Mouse (Mus musculus) lung, postnatal 10 days (tissue): ENCODE results near the gene Krtap3-1.
"Not testable (repeated sequence)": the region's sequence is repeated elsewhere in the genome, so short reads cannot be mapped to it uniquely, and the experiment has no call there.

Experiments
- DNase-seq: peaks from one replicate; pipeline ENCODE4 v3.0.0; 2021

Krtap3-1 gene

DNA sequence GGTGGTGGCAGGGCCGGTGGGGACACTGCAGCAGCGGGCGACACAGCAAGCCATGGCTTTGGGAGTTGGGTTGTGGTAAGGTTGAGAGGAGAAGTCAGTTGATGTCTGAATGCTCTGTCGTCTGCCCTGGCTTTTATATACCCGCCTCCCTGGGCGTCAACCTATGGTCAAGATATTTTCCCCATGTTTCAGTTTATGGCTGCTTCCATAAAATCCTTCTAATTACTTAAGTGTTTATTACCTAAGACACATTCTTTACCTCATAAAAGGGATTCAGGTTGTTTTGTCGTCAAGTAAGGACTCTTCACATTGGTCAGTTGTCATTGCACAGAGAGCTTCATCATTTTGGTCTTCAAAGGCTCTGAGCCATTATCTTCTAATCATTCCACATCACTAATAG, at the start of gene Krtap3-1:
Krtap3-1 (minus strand) TSS at position 101 of the 400 bp plus-strand sequence.
- DNase-seq: no peak

DNA sequence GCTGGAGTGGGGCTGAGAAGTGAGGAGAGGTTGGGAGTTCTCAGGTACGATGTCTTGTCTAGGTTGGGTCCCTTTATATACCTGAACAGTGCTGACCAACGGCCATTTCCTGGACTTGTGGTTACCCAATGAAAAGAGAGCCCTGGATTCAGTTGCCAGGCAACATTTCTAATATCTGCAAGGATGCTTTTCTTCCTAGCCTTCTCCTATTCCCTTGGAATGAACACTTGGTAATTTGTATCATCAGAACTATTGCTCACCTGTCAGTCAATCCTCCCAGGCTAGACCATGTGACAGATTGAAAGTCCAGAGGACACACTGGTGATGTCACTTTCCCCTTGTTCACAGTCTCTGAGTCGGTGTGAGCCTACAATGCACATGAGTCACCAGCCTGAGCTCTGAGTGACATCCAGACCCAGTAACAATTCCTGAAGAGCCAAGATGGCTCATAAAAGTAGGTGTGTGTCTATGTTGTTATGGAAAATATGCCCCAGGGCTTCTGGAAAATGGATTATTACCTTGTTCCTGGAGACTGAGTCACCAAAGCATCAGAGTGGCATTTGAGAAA, 48.5 kb upstream of the Krtap3-1 start, which contains the start of gene Krtap2-4:
Krtap2-4 (minus strand) TSS at position 51 of the 568 bp plus-strand sequence.
- DNase-seq: no peak

DNA sequence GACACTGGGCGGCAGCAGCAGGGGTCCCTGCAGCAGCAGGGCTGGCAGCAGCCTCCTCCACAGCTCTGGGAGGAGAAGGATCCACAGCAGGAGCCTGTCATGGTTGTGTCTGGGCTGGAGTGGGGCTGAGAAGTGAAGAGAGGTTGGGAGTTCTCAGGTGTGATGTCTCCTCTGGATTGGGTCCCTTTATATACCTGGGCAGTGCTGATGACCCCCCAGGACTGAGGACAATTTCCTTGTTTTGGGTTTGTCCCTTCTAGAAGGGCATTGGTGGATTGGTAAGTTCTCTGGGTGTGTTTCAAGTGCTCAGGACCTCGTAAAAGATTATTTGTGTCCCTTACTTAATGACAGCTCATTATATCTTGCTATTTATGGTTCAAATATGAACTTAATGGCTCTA, 43.7 kb upstream of the Krtap3-1 start, which contains the start of gene Gm11937:
Gm11937 (minus strand) TSS at position 101 of the 400 bp plus-strand sequence.
- DNase-seq: not testable (repeated sequence)

DNA sequence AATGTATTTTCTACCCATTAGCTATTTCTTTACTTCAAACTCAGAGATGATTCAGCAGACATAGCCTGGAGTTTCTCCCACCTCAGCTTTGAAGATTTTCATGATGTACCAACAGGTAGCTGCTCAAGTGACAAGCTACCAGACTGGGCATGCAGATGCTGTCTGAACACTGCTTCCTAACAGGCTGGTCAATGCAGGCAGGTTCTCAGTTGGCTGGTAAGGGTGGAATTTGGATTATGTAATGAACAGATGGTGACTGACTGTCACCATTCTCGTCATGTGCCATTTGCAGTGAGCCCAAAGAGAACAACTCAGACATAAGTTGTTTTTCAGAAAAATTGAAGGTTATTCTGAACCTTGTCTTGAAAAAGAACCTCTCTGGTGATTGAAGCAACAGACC, 42.7 kb upstream of the Krtap3-1 start:
- DNase-seq: no peak

DNA sequence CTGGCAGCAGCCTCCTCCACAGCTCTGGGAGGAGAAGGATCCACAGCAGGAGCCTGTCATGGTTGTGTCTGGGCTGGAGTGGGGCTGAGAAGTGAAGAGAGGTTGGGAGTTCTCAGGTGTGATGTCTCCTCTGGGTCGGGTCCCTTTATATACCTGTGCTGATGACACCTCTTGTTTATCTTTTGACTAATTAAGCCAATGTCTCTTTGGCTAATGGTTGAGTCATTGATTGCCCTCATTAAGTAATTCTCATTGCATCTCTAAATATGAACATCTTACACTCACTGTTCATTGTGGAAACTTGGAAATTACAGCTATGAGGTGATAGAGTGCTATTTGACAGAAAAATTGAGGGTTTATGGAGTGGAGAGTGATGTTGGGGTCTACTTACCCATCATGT, 36.8 kb upstream of the Krtap3-1 start, which contains the start of gene Gm11938:
Gm11938 (minus strand) TSS at position 101 of the 400 bp plus-strand sequence.
- DNase-seq: not testable (repeated sequence)

DNA sequence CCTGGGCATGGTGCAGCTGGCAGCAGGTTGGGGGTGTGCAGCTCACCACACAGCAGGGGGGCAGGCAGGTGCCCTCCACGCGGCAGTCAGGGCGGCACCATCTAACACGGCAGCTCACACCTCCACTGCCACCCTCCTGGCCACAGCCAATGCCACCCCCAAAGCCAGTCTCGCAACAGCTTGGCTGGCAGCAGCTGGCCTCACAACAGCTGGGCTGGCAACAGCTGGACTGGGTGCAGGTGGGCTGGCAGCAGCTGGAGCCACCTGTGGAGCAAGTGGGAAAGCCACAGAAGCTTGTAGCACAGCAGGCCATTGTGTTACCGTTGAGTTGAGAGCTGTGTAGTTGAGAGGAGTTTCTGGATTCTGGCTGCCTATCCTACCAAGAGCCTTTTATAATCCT, 31.3 kb upstream of the Krtap3-1 start, which contains the start of gene Krtap9-3:
Krtap9-3 (minus strand) TSS at position 364 of the 400 bp plus-strand sequence.
- DNase-seq: not testable (repeated sequence)

DNA sequence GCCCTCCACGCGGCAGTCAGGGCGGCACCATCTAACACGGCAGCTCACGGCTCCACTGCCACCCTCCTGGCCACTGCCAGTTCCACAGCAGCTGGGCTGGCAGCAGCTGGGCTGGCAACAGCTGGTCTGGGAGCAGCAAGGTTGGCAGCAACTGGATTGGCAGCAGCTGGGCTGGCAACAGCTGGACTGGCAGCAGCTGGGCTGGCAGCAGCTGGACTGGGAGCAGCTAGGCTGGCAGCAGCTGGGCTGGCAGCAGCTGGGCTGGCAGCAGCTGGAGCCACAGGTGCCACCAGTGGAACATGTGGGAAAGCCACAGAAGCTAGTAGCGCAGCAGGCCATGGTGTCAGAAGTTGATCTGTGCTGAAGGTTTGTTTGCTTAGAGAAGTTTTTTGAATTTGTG, 24.6 kb upstream of the Krtap3-1 start, which contains the start of gene Krtap1-3:
Krtap1-3 (minus strand) TSS at position 359 of the 400 bp plus-strand sequence.
- no peak for DNase-seq

DNA sequence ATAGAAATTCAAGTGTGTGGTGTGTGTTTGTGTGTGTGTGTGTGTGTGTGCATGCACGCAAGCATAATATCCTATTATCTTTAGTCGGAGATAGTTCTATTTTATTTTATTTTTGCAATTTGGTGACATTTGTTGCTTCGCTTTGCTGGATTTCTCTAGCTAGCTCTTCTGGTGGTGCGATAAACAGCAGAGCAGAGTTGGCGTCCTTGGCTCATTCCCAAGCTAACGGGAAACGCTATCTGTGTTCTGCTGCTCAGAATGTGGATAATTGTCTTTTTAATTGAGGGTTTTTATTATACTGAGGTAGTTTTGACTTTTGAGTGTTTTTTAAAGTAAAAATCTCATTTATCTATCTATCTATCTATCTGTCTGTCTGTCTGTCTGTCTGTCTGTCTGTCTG, 18.7 kb upstream of the Krtap3-1 start:
- DNase-seq: no peak

DNA sequence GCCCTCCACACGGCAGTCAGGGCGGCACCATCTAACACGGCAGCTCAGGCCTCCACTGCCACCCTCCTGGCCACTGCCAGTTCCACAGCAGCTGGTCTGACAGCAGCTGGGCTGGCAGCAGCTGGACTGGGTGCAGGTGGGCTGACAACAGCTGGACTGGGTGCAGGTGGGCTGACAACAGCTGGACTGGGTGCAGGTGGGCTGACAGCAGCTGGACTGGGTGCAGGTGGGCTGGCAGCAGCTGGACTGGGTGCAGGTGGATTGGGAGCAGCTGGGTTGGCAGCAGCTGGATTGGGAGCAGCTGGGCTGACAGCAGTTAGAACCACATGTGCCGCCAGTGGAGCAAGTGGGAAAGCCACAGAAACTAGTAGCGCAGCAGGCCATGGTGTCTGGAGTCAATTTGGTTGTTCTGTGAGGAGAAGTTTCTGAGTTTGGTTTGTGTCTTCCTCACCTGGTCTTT, 16.8 kb upstream of the Krtap3-1 start, which contains the start of gene Krtap1-4:
Krtap1-4 (minus strand) TSS at position 410 of the 460 bp plus-strand sequence.
- no peak for DNase-seq

DNA sequence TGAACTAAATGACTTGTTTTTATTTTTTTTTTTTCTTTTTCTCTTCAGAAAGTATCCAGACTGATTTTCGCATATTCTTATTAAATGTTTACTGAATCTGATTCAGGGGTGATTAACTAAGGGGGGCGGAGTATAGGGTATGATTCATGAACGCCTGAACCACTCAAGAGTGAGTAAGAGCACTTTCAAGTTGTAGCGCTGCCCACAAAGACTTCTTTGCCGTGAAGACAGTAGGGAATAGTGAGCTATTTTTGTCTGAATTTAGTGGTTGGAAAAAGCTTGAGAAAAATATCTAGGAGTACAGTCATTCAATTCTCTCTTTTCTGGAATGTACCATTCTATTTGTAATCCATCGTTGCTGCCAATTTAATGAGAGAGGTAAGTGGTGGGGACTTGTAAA, 15.1 kb upstream of the Krtap3-1 start:
- DNase-seq: no peak

DNA sequence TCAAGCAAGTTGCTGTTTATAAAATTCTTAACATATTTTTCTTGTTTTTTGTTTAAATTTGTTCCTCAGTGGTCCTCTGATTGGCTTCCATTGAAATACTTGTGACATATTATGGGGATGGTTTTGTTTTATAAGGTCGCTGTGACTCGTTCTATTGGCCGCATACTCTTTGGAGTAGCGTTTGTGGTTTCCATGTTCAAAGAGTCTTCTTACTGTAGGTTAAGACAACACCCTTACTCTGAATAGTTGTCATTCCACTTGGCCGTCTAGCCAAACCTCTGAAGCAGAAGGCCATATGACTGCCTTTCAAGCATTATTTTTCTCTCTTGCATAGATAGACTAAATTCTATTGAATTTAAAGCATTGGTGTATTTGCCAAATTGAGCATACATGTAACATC, 14.6 kb upstream of the Krtap3-1 start:
- no peak for DNase-seq

DNA sequence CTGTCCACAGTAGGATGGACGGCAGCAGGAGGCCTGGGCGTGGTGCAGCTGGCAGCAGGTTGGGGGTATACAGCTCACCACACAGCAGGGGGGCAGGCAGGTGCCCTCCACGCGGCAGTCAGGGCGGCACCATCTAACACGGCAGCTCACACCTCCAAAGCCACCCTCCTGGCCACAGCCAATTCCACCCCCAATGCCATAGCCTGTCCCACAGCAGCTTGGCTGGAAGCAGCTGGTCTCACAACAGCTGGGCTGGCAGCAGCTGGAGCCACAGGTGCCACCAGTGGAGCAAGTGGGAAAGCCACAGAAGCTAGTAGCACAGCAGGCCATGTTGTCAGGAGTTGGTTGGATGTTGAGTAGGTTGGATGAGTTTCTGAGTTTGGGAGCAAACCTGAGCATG, 14.2 kb upstream of the Krtap3-1 start, which contains the start of gene Krtap1-5:
Krtap1-5 (minus strand) TSS at position 381 of the 400 bp plus-strand sequence.
- no peak for DNase-seq

DNA sequence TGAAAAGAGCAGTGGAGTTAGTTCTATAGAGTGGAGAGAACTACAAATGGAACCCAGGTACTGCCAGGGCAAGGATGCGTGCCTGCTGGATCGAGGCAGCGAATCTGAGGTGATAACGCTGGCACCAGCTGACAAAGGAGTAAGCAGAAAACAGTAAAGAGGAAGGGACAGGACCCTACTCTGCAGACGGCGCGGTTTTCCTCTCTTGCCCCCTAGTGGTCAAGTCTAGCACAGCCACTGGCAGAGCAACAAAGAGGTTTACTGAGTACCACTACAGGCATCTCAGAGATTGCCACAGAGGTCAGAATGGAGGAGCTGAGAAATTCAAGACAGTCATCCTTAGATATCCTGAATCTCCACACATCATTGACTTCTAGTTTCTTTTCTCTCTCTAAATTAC, 7.7 kb upstream of the Krtap3-1 start:
- DNase-seq: peak; percentile 85

DNA sequence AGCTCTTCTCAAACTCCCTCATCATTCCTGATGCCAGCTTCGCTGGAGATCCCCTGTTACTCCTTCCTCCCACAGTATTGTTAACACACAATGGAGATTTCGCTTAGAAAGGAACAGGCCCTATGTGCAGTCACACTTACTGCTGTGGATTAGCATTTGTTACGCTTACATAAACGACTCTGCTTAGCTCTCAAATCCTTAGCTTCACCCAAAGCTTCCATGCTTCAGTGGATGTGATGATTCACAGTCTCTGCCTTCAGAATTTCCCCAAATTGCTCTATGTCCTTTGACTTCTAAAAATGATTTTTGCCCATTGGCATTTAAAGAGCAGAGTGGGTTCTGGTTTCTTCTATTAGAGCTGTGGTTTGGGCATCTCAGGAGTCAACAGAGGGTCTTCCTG, 6.7 kb upstream of the Krtap3-1 start:
- no peak for DNase-seq

DNA sequence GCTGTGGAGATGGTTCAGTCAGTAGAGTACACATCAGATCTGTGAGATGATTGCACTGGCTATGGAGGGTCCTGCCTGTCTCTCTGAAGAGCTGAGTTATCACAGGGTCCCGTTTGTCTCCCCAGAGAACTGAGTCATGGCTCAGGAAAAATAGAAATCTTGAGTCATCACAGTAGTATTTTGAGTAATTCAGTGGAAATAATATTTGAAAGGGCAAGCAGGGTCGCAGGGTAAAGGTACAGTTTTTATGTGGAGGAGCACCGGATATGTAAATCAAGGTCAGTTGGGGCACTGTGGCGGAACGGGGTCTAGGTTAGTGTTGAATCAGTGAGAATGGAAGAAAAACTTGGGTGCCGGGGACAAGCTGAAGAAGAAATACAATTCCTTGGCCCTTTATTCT, 3.9 kb downstream of the Krtap3-1 start:
- no peak for DNase-seq

DNA sequence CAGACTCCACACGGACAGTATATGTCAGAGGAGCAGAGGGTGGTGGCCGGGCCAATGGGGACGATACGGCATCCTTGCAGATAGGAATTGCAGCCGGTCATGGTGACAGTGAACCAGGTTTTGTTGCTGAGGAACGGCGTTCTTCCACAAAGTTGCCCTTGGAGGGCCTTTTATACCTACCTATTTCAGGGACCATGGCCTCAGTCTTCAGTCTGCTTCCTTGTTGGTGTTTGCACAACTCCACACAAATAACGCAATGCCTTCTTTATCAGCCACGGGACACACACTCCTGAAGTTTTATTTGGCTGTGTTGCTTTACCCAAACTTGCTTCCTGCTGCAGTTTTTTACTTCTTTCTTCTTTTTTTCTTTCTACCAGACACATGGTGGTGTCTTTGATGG, 7.1 kb downstream of the Krtap3-1 start, which contains the start of gene Gm11939:
Gm11939 (minus strand) TSS at position 101 of the 400 bp plus-strand sequence.
- no peak for DNase-seq

DNA sequence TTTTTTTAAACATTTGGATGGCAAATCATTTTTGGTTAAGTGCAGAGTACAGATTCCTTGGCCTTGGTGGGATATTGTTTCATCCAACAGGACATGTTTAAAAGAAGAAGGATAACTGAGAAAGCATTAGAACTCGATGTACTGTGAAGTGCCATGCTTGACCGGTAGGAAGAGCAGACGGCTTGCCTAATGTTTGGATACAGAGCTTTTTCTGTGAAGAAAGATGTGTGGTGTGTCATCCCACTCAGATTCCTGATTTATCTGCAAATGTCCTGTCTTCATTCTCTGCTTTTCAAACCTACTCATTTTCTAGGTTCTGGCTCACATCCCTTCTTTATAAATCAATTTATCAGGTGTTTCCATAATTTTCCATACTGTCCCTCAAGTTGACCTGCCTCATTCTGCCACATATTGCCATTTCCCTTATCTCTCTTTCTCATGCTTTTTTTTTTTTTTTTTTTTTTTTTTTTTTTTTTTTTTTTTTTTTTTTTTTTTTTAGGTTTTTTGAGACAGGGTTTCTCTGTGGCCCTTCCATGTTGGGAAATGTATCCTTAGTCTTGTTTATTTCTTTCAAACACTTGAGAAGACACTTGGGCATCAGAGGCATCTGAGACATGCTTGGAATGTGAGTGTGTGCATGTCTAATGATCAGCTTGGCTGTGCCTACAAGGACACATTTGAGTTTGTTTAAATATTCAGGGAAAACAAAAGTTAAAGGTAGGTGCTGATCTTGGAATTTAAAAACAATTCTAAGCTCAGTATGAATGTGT, 8.3 kb downstream of the Krtap3-1 start:
- no peak for DNase-seq

DNA sequence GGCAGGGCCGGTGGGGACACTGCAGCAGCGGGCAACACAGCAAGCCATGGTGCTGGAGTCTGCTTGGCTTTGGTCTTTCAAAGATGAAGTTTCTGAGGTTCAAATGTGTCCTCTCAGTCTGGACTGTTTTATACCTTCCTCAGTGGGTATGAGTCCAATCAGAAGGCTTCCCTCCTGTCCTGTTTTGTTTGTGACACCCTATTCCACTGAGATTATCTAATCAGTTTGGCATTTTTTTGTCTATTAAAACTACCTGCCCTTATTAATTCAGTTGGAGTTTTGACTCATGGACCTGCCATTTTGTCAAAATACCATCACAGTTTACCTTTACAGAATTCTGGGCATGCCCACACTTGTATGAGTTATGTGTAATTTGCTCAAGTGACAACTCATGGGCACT, 9.7 kb downstream of the Krtap3-1 start, which contains the start of gene Krtap3-2:
Krtap3-2 (minus strand) TSS at position 101 of the 400 bp plus-strand sequence.
- DNase-seq: no peak

DNA sequence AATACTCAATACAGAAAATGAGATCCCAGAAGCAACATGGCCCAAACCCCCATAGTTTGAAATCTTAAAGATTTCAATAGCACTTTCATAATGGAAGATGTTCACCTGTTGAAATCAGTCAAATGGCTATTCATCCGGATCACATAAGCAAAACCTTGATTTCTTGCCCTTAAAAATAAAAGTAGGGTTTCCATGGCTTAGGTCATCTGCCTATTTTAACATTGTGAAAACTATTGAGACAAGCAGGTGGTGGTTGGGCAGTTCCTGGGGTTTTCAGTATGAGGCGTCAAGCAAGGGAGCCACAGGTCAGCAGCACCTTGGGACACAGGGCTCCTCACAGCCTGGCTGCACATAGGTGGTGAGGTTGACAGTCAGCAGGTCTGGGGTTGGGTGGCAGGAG, 10.2 kb downstream of the Krtap3-1 start:
- DNase-seq: no peak

DNA sequence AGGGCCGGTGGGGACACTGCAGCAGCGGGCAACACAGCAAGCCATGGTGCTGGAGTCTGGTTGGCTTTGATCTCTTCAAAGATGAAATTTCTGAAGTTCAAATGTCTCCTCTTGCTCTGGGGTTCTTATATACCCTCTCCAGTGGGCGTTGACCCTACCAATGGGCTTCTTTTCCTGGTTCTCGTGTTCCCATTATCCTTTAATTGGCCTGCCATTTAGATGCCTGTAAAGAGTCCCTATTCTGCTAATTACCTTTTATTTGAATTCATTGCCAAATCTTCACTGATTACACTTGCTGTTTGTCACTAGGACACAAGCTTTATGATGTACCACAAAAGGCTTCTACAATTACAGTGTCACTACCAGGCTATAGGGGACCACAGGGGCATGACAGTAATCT, 15.7 kb downstream of the Krtap3-1 start, which contains the start of gene Krtap3-3:
Krtap3-3 (minus strand) TSS at position 101 of the 400 bp plus-strand sequence.
- DNase-seq: no peak

DNA sequence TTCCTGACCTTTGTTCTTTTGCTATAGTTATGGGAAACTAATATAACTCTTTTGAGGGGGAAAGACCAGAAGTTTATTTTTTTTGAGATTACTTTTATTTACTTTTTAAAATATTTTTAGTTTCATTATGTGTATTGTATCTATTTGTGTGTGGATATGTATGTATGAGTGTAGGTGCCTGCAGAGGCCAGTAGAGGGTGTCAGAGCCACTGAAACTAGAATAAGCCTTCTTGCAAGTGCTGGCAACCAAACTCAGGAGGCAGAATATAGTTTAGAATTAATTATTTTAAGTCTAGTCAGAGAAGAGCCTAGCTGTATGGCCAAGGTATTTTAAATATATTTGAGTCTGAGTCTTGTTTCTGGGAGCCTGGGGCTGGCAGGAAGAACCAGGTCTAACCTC, 18.5 kb downstream of the Krtap3-1 start:
- no peak for DNase-seq

DNA sequence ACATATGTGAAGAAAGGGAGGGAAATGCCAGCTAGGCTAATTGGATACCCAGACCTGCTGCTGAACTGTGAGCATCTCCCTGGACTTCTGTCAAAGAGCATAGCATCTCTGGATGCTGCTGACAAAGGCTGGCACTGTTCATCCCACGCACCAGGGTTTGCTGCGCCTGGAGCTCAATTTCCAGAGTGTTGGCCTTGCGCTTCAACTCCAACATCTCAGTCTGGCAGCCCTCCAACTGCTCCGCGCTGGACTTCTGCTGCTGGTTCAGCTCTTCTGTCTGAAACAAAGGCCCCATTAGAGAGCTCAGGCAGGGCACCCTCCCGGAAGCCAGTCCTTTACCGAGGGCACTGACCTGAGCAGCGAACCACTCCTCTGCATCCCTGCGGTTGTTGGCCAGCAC, 26.7 kb downstream of the Krtap3-1 start:
- DNase-seq: peak; percentile 12

DNA sequence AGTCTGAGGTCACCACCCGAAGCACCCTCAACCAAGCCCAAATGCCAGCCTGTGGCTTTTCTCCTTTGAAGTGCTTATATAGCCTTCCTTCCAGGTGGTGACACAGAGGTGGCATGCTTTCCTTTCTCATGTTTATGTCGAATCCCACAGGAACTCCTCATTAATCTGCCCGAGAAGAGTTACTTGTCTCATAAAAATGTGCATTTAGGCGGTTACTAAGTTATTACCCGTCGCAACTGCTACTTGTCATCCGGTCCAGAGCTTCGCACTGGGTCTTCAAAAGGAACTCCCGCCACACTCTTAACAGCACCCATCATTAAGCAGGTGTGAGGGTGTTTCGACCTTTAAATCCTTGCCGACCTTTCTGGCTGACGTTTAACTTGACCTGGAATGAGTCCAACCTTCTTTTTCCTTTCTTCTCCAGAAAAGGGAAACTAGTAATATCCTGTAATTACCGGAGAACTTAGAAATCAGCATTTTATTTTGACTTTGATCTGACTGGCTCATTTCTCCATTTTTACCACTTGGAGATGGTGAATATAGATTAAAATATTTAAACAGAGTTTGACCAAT, 45.1 kb downstream of the Krtap3-1 start, which contains the start of gene Krt39:
Krt39 (minus strand) TSS at position 51 of the 573 bp plus-strand sequence.
- no peak for DNase-seq
